ENCODE assay signal across 23 mouse cellular contexts in genomic region chr8:116348971-116349370, GRCm38 (mm10).
DNase-seq lines count a peak whose midpoint lies in the region; ATAC-seq and TF ChIP-seq lines count a peak whose summit lies in the region.
"Had no signal": no experiment of that assay in that cellular context is flagged by ENCODE, and none has a peak within 500 bp of the region (broad histone marks: within the 10 kb centered on the region; RNA-seq: fewer than 3 reads in every experiment).

No protein-coding gene starts in this region.

- no peak overlapping the region for H3K4me2 ChIP-seq in lung, embryonic 14.5 days
- H3K4me2 ChIP-seq in lung, embryonic 16.5 days (ENCODE audit: low read depth, low read length) = no peak overlapping the region
- H3K4me2 ChIP-seq: embryonic facial prominence, embryonic 12.5 days; forebrain, embryonic 13.5 days; forebrain, embryonic 15.5 days had no signal

- 46% methylated on average over 8 of the region's 8 CpGs for WGBS in lung, embryonic 14.5 days
- WGBS in lung, embryonic 16.5 days = 46% methylated on average over 8 of the region's 8 CpGs
- 62% methylated on average over 8 of the region's 8 CpGs for WGBS in lung, adult 2 months

- peak; percentile 68 for DNase-seq in lung, embryonic 14.5 days
- DNase-seq in lung, postnatal 25 days (ENCODE audit: low spot score) = no peak
- DNase-seq in lung, postnatal 10 days = no peak
- DNase-seq in lung, postnatal 36 days = peak; percentile 8
- no peak for DNase-seq in lung, adult 2 months
- DNase-seq: adrenal gland, adult 8-10 months; adrenal gland, postnatal 14 days; adrenal gland, postnatal 36 days; B cell, adult 2 months; cerebellum, adult 11-12 months; cerebellum, adult 2 months; cerebellum, adult 9-10 months; cerebellum, postnatal 10 days; cerebellum, postnatal 25 days had no signal

- H3K4me1 ChIP-seq in lung, embryonic 14.5 days (ENCODE audit: insufficient read depth) = no peaks in the 10 kb centered on the region
- no peaks in the 10 kb centered on the region for H3K4me1 ChIP-seq in lung, embryonic 16.5 days (replicated peaks; ENCODE audit: control insufficient read depth, insufficient read depth, low read length)
- no peaks in the 10 kb centered on the region for H3K4me1 ChIP-seq in lung, adult 2 months (ENCODE audit: control insufficient read depth, insufficient read depth, low read length)
- H3K4me1 ChIP-seq: embryonic facial prominence, embryonic 10.5 days; embryonic facial prominence, embryonic 12.5 days; forebrain, embryonic 13.5 days; forebrain, embryonic 15.5 days had no signal

- no peaks in the 10 kb centered on the region for H3K36me3 ChIP-seq in lung, embryonic 14.5 days (ENCODE audit: insufficient read depth)
- H3K36me3 ChIP-seq in lung, embryonic 16.5 days (ENCODE audit: control insufficient read depth, insufficient read depth, low read length) = no peaks in the 10 kb centered on the region
- H3K36me3 ChIP-seq: embryonic facial prominence, embryonic 10.5 days; embryonic facial prominence, embryonic 12.5 days; forebrain, embryonic 15.5 days; G1E had no signal

- no peak overlapping the region for H3K9ac ChIP-seq in lung, embryonic 14.5 days
- no peak overlapping the region for H3K9ac ChIP-seq in lung, embryonic 16.5 days (ENCODE audit: low read length)
- H3K9ac ChIP-seq: embryonic facial prominence, embryonic 12.5 days; forebrain, embryonic 13.5 days; forebrain, embryonic 15.5 days had no signal

- ATAC-seq in lung, embryonic 14.5 days (ENCODE audit: insufficient read depth) = no peak
- peak; percentile 71 for ATAC-seq in lung, embryonic 16.5 days (ENCODE audit: low read depth)
- ATAC-seq: activated CD4-positive, CD25-positive, alpha-beta regulatory T cell, adult 4 months; CD4-positive, CD25-positive, alpha-beta regulatory T cell, adult 4 months; forebrain, embryonic 13.5 days; forebrain, embryonic 15.5 days; Patski had no signal

- no peak overlapping the region for H3K27ac ChIP-seq in lung, embryonic 14.5 days (ENCODE audit: low read depth)
- no peak overlapping the region for H3K27ac ChIP-seq in lung, embryonic 16.5 days (ENCODE audit: low read length)
- H3K27ac ChIP-seq: embryonic facial prominence, embryonic 10.5 days; embryonic facial prominence, embryonic 12.5 days; forebrain, embryonic 13.5 days; forebrain, embryonic 15.5 days had no signal

- no peak for TF ChIP-seq CTCF in lung, embryonic 14.5 days (IDR thresholded peaks at IDR 0.05; ENCODE audit: low read depth)
- TF ChIP-seq CTCF in lung, adult 2 months (IDR thresholded peaks at IDR 0.05; ENCODE audit: insufficient read depth, low read length) = no peak

- no peak for TF ChIP-seq POLR2A in lung, adult 2 months (IDR thresholded peaks at IDR 0.05; ENCODE audit: borderline replicate concordance, extremely low read depth, low read depth, low read length)

- H3K4me3 ChIP-seq in lung, embryonic 14.5 days (ENCODE audit: low read depth, low read length) = no peak overlapping the region
- no peak overlapping the region for H3K4me3 ChIP-seq in lung, embryonic 16.5 days (ENCODE audit: low read length)
- no peak overlapping the region for H3K4me3 ChIP-seq in lung, adult 2 months (replicated peaks; ENCODE audit: extremely low read depth, low read depth, low read length)
- H3K4me3 ChIP-seq: embryonic facial prominence, embryonic 10.5 days; embryonic facial prominence, embryonic 12.5 days; forebrain, embryonic 13.5 days; forebrain, embryonic 15.5 days had no signal

- H3K27me3 ChIP-seq in lung, embryonic 14.5 days (ENCODE audit: insufficient read depth, low read length) = no peaks in the 10 kb centered on the region
- no peaks in the 10 kb centered on the region; the same call in 1 of the 2 replicates for H3K27me3 ChIP-seq in lung, embryonic 16.5 days (ENCODE audit: control insufficient read depth, insufficient read depth, low read depth, low read length)
- H3K27me3 ChIP-seq: embryonic facial prominence, embryonic 12.5 days; forebrain, embryonic 13.5 days; forebrain, embryonic 15.5 days; Patski had no signal

- H3K9me3 ChIP-seq in lung, embryonic 14.5 days (ENCODE audit: low read depth, low read length) = no peaks in the 10 kb centered on the region
- H3K9me3 ChIP-seq in lung, embryonic 16.5 days (ENCODE audit: control insufficient read depth, low read length) = no peaks in the 10 kb centered on the region
- H3K9me3 ChIP-seq: embryonic facial prominence, embryonic 10.5 days; embryonic facial prominence, embryonic 12.5 days; forebrain, embryonic 13.5 days; forebrain, embryonic 15.5 days had no signal

Comparison
In these comparisons a context has a peak if more than half of its experiments do, and no peak if none do; other contexts are left out.
1. DNase-seq: peak in lung, embryonic 14.5 days (single experiment) and lung, postnatal 36 days (single experiment); none in lung, postnatal 25 days (single experiment), lung, postnatal 10 days (single experiment) and lung, adult 2 months (single experiment).